Mouse (Mus musculus): ENCODE data around the gene Pla2g4b.
A peak's percentile ranks its signal among the peaks of the same experiment; 100 is the strongest.

Pla2g4b gene

GRCm38 (mm10) chr2:120017599-120017998, 15.6 kb upstream of the Pla2g4b start:
- DNase-seq, result no peak

- DNase-seq, result no peak
These were observed 8.9 kb upstream of the Pla2g4b start for GRCm38 (mm10) chr2:120024337-120024736.

- peak; percentile 97 for DNase-seq
These were observed 6.0 kb upstream of the Pla2g4b start, which contains the start of the genes Jmjd7 and Gm28042 for GRCm38 (mm10) chr2:120026984-120027949. Jmjd7 (plus strand) TSS chr2:120027483. Gm28042 (plus strand) TSS chr2:120027493.

- no peak for DNase-seq
These were observed 5.3 kb upstream of the Pla2g4b start for GRCm38 (mm10) chr2:120027950-120028331.

- DNase-seq, result no peak
These were observed 2.8 kb upstream of the Pla2g4b start for GRCm38 (mm10) chr2:120030380-120030779.

DNA sequence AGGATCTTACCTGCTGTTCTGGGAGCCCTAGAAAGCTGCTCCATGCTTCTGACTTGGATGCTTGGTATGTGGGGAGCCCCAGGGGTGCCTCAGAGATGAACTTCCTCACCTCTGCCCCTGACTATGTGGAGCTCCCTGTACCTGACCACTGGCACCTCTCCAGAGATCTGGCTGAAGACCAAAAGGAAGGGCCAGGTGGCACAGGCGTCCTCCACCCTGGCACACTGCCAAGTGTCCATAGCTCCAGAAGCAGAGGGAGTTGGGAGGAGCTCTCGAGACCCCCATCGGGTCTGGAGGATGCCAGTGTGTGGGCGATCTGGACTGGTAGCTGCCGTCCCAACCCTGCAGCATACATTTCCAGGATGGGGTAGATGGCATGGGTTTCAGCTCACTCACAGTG, 509 bp downstream of the Pla2g4b start:
- DNase-seq, result no peak

- DNase-seq, result no peak
These were observed 4.5 kb downstream of the Pla2g4b start for GRCm38 (mm10) chr2:120037744-120038143.

GRCm38 (mm10) chr2:120040991-120041390, 7.8 kb downstream of the Pla2g4b start:
- DNase-seq, result no peak

GRCm38 (mm10) chr2:120044101-120044603, 10.9 kb downstream of the Pla2g4b start:
- DNase-seq, result no peak

- DNase-seq, result no peak
These were observed 11.5 kb downstream of the Pla2g4b start for GRCm38 (mm10) chr2:120044676-120045075.

DNA sequence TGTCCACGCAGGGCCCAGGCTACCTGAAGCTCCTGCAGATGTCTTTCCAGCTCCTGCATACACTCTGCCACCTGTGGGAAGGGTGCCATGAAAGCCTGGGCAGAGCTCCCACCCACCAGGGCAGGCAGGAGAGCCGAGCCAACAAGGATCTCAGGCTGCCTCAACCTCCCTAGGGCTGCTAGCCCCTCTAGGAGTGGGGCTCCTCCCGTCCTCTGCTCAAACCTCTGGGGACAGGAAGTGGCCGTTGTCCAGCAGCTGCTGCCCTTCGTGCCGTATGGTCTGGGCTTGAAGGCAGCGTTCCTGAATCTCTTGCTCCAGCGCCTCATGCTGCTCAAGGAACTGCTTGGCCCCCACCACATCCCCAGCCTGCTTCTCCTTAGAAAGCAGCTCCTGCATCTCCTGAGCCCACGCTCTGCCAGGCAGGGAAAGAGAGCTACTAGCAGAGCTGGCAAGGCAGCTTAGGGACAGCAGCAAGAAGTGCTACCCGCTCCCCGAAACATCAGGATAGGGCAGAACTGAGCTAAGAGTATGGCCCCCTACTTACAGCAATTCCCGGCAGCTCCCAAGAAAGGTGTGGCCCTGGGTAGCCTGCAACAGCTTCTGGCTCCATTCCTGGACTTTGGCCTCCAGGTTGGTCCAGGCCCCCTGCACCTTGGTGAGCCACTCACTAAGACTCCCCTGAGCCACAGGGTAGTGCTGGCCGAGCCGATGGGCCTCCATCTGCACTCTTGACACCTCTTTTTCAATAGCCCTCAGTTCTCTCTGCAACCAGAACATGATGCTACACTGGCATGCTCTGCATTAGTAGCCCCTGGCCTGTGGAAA, 13.5 kb downstream of the Pla2g4b start:
- no peak for DNase-seq

GRCm38 (mm10) chr2:120048173-120048572, 15.0 kb downstream of the Pla2g4b start:
- DNase-seq, result no peak

GRCm38 (mm10) chr2:120049632-120050274, 16.5 kb downstream of the Pla2g4b start:
- DNase-seq, result peak; percentile 25

DNA sequence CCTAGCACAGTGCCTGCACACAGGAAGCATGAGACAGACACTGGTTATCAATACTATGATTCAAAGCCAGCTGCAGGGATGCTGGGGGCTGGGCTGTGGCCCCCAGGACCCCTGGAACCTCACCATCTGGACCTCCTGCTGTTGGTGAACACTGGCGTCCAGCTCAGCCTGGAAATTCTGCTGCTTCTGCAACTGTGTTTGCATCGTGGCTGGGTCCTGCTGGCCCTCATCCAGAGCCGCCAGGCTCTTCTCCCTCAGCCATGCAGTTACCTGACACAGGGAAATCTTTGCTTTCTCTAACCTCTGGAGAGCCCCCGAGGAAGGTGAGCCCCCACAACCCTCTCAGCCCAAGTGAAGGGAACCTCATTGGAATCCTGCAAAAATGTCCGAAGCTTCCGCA, 18.2 kb downstream of the Pla2g4b start:
- no peak for DNase-seq

- no peak for DNase-seq
These were observed 21.7 kb downstream of the Pla2g4b start for GRCm38 (mm10) chr2:120054771-120055552.

DNA sequence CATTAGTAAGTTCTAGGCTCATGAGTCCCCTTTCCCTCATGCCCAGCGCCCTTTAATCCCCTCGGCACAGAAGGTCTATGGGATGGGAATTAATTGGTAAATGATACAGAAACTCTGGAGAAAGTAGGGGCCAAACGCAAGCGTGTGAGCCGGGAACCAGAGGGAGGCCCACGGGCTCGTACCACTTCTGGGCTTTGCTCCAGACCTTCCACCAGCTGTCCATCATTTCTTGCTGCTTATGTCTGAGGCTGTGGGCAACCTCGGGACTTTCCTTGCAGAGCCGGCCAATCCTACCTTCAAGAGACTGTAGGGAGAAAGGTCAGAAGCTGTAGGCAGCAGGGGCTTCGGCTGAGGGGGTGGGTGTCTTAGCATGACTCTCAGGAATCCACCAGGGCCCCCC, 22.7 kb downstream of the Pla2g4b start:
- no peak for DNase-seq

DNA sequence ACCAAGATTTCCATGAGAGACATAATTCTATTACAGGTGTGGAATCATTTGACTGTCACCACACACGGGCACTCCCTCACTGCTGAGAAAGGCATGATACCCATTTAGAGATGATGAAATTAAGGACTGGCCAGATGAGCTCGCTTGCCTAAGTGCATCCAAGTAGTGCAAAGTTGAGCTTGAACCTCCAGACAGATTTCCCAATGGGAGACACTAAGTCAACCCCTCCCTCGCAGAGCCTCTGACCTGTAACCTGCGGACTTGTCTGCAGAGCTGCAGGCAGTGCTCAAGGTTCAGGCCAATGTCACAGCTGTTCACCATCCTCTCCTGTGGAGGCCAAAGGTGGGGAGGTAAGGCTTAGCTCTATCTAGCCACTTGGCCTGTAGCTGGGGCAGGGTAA, 25.6 kb downstream of the Pla2g4b start:
- no peak for DNase-seq

- no peak for DNase-seq
These were observed 26.2 kb downstream of the Pla2g4b start for GRCm38 (mm10) chr2:120059466-120059865.

DNA sequence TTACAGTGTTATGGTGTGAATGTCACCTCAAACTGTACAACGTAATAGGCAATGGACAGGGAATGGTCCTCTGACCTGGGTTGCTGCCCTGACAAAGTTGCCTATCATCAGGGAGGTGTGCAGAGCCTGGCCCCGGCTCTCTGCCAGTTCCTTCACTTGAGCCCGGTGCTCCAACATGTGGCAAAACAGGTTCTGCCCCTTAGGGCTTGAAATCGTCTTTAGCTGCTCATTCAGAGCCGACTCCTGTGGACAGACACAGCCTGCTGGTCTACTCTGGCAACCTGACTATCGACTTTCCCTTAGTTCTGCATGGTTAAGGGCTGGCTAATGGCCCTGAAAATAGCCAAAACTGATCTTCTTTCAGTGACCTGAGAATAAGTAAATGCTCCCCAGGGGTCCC, 27.0 kb downstream of the Pla2g4b start:
- DNase-seq, result no peak

GRCm38 (mm10) chr2:120060651-120061050, 27.4 kb downstream of the Pla2g4b start:
- no peak for DNase-seq

DNA sequence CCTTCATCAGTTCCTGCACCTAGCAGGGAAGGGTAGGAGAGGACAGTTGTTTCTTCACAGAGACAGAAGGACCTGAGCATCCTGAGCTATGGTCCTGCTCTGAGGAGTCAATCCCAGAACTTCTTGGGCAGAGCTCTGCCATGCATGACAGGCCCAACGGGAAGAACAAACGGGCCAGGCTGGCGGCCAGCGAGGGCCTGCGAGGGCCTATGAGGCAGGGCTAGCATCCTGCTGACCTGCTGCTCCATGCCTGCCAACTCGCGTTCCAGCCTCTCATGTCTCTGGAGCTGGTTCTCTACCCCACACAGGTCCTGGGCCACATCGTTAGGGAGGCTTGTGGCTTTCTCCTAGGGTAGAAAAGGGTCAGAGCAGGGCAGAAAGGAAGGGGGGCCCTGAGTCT, 29.0 kb downstream of the Pla2g4b start:
- DNase-seq, result no peak

DNA sequence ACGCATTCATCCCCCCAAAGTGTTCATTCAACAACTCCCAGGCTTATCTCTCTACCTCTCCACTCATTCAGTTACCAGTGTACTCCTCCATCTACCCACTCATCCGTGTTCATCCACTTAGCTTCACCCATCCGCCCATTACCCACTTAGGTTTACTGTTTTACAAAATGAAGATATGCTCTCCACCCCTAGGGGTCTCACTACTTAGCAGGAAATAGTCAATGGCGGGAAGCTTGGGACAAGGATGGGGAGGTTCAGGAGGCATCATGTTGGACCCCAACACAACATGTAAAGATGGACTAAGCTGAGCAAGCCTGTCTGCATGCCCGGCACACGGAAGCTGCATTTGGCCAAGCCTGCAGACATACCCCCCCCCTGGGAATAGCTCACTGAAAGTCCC, 31.4 kb downstream of the Pla2g4b start:
- DNase-seq, result no peak

All from thymus, postnatal 14 days (tissue).